Mouse (Mus musculus) CD4-positive, CD25-positive, alpha-beta regulatory T cell, adult 4 months (primary cell): Measurements from ENCODE around the gene Bhmt. TPM values are rescaled to one million over a fixed set of nuclear protein-coding genes. Genes with fewer than 3 reads are reported as not detected.

Source experiments
- ATAC-seq: one replicate; pipeline ENCODE4 v1.8.0; 2017
- polyA plus RNA-seq, 2 experiments: library from polyadenylated mRNA; unstranded; fragments of 100-300 nt; shearing (Covaris generic); gene quantifications; one replicate each; pipeline ENCODE4 v1.2.1; 2017

Gene Bhmt
- polyA plus RNA-seq = not detected

GRCm38 (mm10) chr13:93637282-93638245 lies at the start of gene Bhmt:
Gene Bhmt, minus strand, starts transcription at chr13:93637961.
- no peak for ATAC-seq

DNA sequence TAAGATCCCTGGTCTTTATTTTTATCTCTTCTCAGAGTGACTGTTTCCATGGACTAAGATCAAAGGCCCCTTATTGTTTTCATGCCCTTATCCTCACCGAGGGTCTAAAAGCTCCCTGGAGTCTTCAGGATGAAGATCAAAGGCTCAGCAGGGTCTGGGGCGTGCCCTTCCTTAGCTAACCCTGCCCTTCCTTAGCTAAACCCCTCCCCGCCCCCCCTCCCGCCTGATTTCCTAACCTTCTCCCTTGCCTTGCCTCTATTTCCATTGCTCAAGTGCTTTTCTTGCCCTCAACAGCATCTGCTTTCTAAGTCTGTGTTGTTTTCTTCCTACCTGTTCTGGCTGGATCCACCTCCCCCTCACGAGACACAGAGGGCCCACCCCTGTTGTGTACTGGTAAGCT lies 49.6 kb upstream of the Bhmt start:
- no peak for ATAC-seq

- ATAC-seq = no peak
These were observed 47.5 kb upstream of the Bhmt start for GRCm38 (mm10) chr13:93685226-93685625.

GRCm38 (mm10) chr13:93683336-93683735 lies 45.6 kb upstream of the Bhmt start:
- ATAC-seq = no peak

GRCm38 (mm10) chr13:93676864-93677263 lies 39.1 kb upstream of the Bhmt start:
- no peak for ATAC-seq

GRCm38 (mm10) chr13:93674131-93674561 lies 36.4 kb upstream of the Bhmt start, which contains the start of the genes Bhmt2 and Dmgdh:
Gene Bhmt2, minus strand, starts transcription at chr13:93674302.
Gene Dmgdh, plus strand, starts transcription at chr13:93674433.
- no peak for ATAC-seq

DNA sequence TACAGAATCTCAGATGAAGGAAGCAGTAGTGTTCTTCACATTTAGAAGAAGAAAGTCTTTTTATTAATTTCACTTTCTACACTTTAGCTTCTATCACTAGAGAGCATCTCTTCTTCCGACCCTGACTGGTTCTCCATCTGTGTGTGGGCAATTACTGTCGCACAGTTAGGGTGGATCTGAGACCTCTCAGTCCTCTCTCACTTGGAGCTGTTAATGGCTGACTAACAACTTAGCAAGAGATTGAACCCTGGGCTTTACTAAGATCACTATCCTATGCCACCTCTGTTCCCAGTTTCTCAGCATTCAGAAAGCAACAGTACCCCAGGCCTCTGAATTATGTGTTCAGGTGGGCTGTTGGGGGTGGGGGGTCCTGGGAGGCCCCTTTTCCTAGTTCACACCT lies 35.5 kb upstream of the Bhmt start:
- ATAC-seq = no peak

DNA sequence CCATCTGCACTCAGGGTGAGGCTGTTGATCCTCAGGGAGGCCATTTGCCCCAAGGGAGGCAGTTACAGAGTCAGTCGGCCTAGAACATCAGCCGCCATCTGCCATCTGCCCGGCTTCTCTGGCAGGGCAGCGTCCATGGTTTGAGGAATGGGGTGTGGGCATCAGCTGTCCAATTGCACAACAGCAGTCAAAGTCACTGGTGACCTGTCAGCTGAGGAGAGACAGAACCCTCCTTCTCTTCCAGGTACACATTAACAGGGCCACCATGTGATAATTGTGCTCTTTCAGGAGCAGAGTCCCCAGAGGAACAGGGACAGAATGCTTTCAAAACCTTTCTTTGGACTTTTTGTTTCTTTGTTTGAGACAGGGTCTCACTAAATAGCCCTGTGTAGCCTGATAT lies 34.6 kb upstream of the Bhmt start:
- ATAC-seq = no peak

DNA sequence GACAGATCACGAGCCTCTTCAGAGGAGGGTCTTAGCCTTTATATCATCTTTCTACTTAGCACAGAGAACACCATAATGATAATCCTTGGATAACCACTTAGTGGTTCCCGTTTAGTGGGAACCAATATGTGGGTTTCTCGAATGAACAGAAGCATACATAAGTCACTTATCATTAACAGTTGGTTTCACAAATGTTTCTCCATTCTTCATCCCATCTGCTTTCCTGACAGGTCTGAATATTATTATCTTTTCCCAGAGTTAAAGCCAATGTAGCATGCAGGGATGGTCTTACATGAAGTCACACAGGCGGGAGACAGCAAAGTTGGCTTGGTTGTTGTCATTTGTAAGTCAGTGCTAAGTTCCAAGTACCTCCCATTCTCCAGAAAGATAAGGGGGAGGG lies 29.8 kb upstream of the Bhmt start:
- no peak for ATAC-seq

- no peak for ATAC-seq
These were observed 20.2 kb upstream of the Bhmt start for GRCm38 (mm10) chr13:93657941-93658340.

- ATAC-seq = no peak
These were observed 15.6 kb upstream of the Bhmt start for GRCm38 (mm10) chr13:93653382-93653781.

DNA sequence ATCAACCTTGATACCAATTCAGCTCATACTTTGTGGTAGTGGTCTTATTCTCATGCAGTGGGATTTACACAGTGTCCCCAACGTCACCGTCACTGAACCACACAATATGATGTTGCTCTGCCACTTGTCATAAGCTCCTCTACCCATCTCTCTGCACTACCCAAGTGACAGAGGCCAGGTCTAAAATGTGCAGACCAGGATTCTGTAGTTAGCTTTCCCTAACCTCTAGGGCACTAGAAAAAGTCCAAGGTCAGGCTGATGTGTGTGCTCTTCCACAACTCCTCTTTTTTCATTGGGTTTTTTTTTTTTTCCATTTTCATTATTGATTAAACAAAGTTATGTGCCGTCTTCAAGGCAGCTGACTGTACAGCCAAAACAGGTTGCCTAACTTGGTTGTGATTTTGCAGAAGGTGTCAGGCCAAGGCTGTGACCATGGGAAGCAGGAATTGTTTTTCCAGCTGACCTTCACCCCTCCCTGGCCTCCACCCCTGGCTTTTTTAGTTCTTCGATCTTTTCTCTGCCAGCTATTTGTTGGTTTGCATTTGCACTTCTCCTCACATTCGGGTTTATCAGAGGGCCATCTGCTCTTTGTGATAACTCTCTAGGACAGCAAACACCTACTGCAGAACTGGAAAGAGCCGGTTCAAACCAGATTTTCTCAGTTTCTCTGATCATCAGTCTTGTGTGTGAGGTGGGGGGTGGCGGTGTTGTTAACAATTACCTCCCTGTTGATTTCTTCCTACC lies 10.8 kb upstream of the Bhmt start:
- no peak for ATAC-seq

DNA sequence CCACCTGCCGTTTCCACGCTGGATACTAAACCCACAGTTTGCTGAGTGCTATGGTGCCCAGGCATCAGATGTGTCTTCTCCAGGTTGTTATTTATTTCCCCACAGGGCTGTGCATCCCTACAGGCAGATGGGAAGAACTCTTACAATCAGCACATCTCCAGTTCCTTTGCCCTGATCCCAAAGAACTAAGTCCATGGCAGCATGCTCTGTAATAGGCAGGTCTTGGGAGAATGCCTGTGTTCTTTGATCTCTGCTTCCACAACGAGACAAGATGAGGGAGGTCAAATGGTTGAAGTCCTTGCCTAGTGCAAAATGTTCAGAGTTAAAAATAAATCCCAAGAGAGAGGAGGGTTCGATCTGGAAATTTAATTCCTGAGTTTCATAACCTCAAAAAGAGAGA lies 1.9 kb upstream of the Bhmt start:
- no peak for ATAC-seq

- no peak for ATAC-seq
These were observed 1.2 kb downstream of the Bhmt start for GRCm38 (mm10) chr13:93636561-93636960.

GRCm38 (mm10) chr13:93632927-93633326 lies 4.8 kb downstream of the Bhmt start:
- no peak for ATAC-seq

DNA sequence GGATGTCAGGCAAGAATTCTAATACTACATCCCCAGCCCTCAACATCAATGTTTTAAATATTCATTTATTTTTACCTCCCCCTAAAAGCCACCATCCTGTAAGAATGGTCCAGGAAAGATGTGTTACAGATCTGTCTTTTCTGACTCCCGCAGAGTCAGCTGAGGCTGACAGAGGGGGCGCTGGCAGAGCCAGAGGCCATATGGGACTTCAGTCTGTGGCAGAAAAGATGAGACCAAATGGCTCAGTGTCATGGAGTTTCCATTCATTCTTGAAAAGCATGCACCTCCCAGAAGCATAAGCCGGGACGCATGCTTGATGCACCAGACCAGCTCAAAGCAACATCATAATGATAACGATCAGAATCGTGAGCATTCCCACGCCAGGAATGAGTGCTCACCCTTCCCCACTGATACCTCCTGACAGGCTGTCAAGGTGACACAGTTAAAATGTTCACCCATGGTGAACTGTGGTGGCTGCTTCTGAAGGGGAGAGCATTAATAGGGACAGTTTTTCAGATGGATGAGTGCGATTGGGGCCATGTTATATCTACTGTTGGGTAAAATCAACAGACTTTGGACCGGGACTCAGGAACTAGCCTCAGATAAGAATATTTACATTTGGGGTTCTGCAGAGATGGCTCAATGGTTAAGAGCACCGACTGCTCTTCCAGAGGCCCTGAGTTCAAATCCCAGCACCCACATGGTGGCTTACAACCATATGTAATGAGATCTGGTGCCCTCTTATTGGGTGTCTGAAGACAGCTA lies 6.6 kb downstream of the Bhmt start:
- no peak for ATAC-seq

DNA sequence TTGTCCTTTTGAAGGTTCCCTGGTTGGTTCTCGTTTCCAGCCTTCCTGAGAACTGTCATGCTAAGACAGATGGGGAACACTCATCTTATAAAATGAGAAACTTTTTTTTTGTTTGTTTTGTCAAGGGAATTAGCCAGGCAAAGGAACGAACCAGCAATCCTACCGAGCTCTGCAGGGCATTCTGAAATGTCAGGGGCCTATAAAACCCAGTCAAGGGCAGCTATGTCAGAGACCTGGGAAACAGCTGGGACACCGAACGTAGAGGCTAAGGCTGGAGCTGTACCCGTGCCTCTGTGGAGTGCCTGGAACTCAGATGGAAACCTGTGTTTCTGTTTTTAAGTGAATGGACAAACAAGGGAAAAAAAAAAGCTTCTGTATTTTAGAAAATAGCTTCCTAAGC lies 8.9 kb downstream of the Bhmt start:
- ATAC-seq = no peak

GRCm38 (mm10) chr13:93614361-93614948 lies 23.3 kb downstream of the Bhmt start:
- ATAC-seq = no peak

- no peak for ATAC-seq
These were observed 24.0 kb downstream of the Bhmt start for GRCm38 (mm10) chr13:93613771-93614170.

- peak; percentile 80 for ATAC-seq
These were observed 24.8 kb downstream of the Bhmt start for GRCm38 (mm10) chr13:93612660-93613607.

- ATAC-seq = no peak
These were observed 29.3 kb downstream of the Bhmt start for GRCm38 (mm10) chr13:93608476-93608875.
